Mouse (Mus musculus) lung, embryonic 16.5 days (tissue): ENCODE measurements around the gene Padi2. TPM values are rescaled to one million over a fixed set of nuclear protein-coding genes. Genes with fewer than 3 reads are reported as not detected.

Experiments
- ATAC-seq: fragments of 200-750 bp; cut with Nextera tagmentation; 2 replicates; pipeline ENCODE4 v1.8.0; 2017; ENCODE audit warnings: low read depth, mild to moderate bottlenecking, moderate library complexity
- H3K27ac ChIP-seq: fragments of 300-500 bp; sonication (generic); 2 replicates; pipeline ENCODE4 v1.5.1; 2014; ENCODE audit warnings: mild to moderate bottlenecking, control low read depth, low read length
- H3K27me3 ChIP-seq: fragments of 300-500 bp; sonication (generic); 2 replicates; pipeline ENCODE4 v1.6.1; 2014; ENCODE audit warnings: low read depth, low read length, mixed read lengths; ENCODE audit not compliant: control insufficient read depth, insufficient read depth
- H3K36me3 ChIP-seq: fragments of 300-500 bp; sonication (generic); 2 replicates; pipeline ENCODE4 v1.6.1; 2014; ENCODE audit warnings: low read length; ENCODE audit not compliant: control insufficient read depth, insufficient read depth
- H3K4me1 ChIP-seq: fragments of 300-500 bp; sonication (generic); replicated peaks from 2 replicates; pipeline ENCODE4 v1.6.1; 2014; ENCODE audit warnings: low read length, mixed read lengths; ENCODE audit not compliant: control insufficient read depth, insufficient read depth
- H3K4me2 ChIP-seq: fragments of 300-500 bp; sonication (generic); 2 replicates; pipeline ENCODE4 v1.6.1; 2014; ENCODE audit warnings: low read depth, low read length, control low read depth
- H3K4me3 ChIP-seq: fragments of 300-500 bp; sonication (generic); 2 replicates; pipeline ENCODE4 v1.5.1; 2014; ENCODE audit warnings: mild to moderate bottlenecking, low read length, control low read depth
- H3K9ac ChIP-seq: fragments of 300-500 bp; sonication (generic); 2 replicates; pipeline ENCODE4 v1.6.1; 2014; ENCODE audit warnings: low read length, control low read depth
- H3K9me3 ChIP-seq: fragments of 300-500 bp; sonication (generic); 2 replicates; pipeline ENCODE4 v1.6.1; 2016; ENCODE audit warnings: low read length; ENCODE audit not compliant: control insufficient read depth
- WGBS: fragments of 180-500 bp; shearing (Covaris S2); extraction: QIAGEN DNeasy Blood & Tissue Kit; methylation state at CpG from one replicate; pipeline ENCODE4 v1.1.7; 2014; 5-methylcytosine and 5-hydroxymethylcytosine counted together
- polyA plus RNA-seq: library from polyadenylated mRNA; unstranded; fragments of >200 nt; fragmentation: Nextera tagmentation; extraction: Ambion mirVana; gene quantifications from 2 replicates; pipeline ENCODE4 v1.2.1, GENCODE M21; 2015

Gene Padi2
- polyA plus RNA-seq, 1 experiment from 2014 or later: 2.1 TPM

DNA sequence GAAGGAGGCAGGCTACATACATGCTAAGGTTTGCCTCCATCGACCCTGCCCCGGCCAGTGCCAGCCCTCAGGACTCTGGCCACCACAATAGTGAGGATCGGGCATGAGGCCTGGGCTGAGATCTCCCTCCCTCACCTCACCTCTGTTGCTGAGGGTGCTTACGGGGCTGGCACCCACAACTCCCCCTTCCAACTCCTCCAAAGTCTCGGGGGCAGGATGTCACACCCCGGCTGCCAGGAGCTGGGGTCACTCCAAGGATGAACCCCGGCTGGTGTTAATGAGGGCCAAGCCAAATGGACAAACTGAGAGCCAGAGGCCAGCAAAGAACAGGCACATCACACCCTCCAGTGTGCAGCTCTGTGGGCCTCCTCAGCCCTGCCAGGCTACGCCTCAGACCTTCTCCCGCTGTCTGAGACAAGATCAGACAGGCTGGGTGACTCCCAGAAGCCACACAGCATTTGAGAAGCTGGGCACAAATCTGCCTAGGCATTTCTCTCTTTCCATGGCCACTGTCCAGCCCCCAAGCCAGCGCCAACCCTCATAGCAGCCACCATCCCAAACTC is 6.2 kb downstream of the Padi2 start:
- Histone ChIP-seq H3K36me3 (no peaks in the 10 kb centered on the region), H3K9ac (no peak overlapping the region), H3K27ac (no peak overlapping the region), H3K27me3 (peaks cover 5% of the 10 kb centered on the region), H3K9me3 (no peaks in the 10 kb centered on the region), H3K4me1 (no peaks in the 10 kb centered on the region), H3K4me2 (no peak overlapping the region), H3K4me3 (no peak overlapping the region)
- ATAC-seq: no peak
- WGBS: 76% methylated on average over 10 of the region's 10 CpGs

DNA sequence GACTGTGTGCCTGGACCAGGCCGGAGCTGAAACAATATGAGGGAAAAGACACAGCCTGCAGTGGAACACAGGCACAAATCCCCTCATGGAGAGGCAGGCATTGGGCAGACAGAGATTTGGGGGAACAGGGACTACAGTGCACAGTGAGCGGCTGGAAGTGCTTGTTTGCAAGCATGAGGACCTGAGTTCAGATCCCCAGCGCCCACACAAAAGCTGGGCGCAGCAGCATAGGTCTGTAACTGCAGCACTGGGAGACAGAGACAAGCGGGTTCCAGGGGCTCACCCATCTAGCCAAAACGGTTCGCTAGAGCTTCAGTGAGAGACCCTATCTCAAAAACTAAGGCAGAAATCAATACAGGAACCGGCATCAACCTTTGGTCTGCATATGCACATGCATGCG is 7.4 kb downstream of the Padi2 start:
- Histone ChIP-seq H3K27me3 (no peaks in the 10 kb centered on the region), H3K4me2 (no peak overlapping the region), H3K9ac (no peak overlapping the region), H3K27ac (no peak overlapping the region), H3K36me3 (no peaks in the 10 kb centered on the region), H3K4me3 (no peak overlapping the region), H3K4me1 (no peaks in the 10 kb centered on the region), H3K9me3 (no peaks in the 10 kb centered on the region)
- ATAC-seq: no peak
- 91% methylated on average over 9 of the region's 9 CpGs for WGBS

DNA sequence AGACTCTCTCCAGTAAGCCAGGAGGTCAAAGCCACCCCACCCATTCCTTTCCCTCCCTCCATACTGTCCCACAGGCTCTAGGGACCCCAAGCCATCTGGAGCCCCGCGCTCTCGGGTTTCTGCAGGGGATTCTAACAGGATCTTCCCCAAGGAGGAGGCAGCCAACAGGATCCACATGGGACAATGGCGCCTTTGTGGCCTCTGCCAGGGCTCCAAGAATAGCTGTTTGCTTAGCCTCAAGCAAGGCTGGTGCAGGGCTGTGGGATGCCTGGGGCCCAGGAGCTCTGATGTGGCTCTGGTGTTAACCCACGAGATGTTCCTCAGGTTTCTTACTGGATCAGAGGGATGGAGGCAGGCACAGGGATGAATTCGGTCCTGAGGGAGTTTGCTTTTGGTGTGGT is 8.6 kb downstream of the Padi2 start:
- H3K9ac ChIP-seq: no peak overlapping the region
- H3K4me2 ChIP-seq: no peak overlapping the region
- no peaks in the 10 kb centered on the region for H3K27me3 ChIP-seq
- 49% methylated on average over 6 of the region's 6 CpGs for WGBS
- H3K4me1 ChIP-seq: no peaks in the 10 kb centered on the region
- H3K4me3 ChIP-seq: no peak overlapping the region
- H3K9me3 ChIP-seq: no peaks in the 10 kb centered on the region
- no peak overlapping the region for H3K27ac ChIP-seq
- no peak for ATAC-seq
- H3K36me3 ChIP-seq: no peaks in the 10 kb centered on the region

DNA sequence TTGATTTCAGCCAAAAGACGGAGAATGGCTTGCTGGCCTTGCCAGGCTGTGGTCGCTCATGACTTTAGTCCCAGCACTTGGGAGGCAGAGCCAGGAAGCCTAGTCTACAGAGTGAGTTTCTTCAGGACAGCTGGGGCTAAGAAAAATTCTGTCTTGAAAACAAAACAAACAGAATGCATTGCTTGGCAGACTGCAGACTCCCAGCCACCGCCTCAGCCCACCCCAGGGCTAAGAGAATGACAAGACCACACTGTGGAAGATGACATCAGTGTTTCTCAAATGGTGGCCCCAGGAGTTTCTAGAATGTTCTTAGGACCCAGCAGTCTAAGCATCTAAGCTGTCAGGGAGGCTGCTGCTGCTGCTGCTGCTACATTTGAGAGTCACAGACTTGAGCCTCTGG is 9.1 kb downstream of the Padi2 start:
- Histone ChIP-seq H3K4me3 (no peak overlapping the region), H3K4me1 (no peaks in the 10 kb centered on the region), H3K9ac (no peak overlapping the region), H3K27ac (no peak overlapping the region), H3K36me3 (no peaks in the 10 kb centered on the region), H3K4me2 (no peak overlapping the region), H3K27me3 (no peaks in the 10 kb centered on the region), H3K9me3 (no peaks in the 10 kb centered on the region)
- 46% methylated on average over 3 of the region's 3 CpGs for WGBS
- no peak for ATAC-seq

DNA sequence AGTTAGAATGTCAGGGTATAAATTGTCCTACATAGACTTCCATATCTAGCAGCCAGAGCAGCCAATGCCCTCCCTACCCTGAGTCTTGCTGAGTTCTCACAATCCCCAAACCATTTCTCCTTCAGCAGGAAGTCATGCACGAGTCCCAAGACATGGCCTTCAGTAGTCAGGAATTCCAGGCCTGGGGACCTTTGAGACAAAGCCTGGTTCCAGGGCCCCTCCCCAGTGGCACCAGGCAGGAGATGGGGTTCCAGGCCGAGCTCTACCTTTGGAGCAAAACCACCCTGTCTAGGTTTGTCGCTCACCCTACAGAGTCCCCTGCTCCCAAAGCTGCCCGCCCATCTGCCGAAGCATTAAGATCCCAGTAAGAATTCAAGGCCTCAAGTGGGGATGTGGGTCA is 10.2 kb downstream of the Padi2 start:
- Histone ChIP-seq H3K27ac (no peak overlapping the region), H3K4me2 (no peak overlapping the region), H3K4me3 (no peak overlapping the region), H3K9me3 (no peaks in the 10 kb centered on the region), H3K4me1 (no peaks in the 10 kb centered on the region), H3K27me3 (no peaks in the 10 kb centered on the region), H3K36me3 (no peaks in the 10 kb centered on the region), H3K9ac (no peak overlapping the region)
- 86% methylated on average over 5 of the region's 5 CpGs for WGBS
- ATAC-seq: no peak

DNA sequence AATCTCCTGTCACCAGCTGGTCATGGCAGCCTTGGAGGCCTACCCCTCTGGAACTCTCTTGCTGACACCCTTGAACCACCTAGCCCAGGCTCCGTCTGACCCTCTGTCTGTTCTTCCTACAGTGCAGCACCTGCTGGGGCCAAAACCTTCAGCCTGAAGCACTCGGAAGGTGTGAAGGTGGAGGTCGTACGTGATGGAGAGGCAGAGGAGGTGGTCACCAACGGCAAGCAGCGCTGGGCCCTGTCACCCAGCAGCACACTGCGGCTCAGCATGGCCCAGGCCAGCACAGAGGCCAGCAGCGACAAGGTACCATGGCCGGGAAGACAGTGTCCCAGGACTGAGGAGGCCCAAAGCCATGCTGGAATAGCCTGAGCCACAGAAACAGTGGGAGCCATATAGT is 11.3 kb downstream of the Padi2 start:
- Histone ChIP-seq H3K4me3 (no peak overlapping the region), H3K9ac (no peak overlapping the region), H3K27me3 (no peaks in the 10 kb centered on the region), H3K9me3 (no peaks in the 10 kb centered on the region), H3K36me3 (no peaks in the 10 kb centered on the region), H3K4me1 (no peaks in the 10 kb centered on the region), H3K27ac (no peak overlapping the region), H3K4me2 (no peak overlapping the region)
- WGBS: 82% methylated on average over 9 of the region's 9 CpGs
- no peak for ATAC-seq

DNA sequence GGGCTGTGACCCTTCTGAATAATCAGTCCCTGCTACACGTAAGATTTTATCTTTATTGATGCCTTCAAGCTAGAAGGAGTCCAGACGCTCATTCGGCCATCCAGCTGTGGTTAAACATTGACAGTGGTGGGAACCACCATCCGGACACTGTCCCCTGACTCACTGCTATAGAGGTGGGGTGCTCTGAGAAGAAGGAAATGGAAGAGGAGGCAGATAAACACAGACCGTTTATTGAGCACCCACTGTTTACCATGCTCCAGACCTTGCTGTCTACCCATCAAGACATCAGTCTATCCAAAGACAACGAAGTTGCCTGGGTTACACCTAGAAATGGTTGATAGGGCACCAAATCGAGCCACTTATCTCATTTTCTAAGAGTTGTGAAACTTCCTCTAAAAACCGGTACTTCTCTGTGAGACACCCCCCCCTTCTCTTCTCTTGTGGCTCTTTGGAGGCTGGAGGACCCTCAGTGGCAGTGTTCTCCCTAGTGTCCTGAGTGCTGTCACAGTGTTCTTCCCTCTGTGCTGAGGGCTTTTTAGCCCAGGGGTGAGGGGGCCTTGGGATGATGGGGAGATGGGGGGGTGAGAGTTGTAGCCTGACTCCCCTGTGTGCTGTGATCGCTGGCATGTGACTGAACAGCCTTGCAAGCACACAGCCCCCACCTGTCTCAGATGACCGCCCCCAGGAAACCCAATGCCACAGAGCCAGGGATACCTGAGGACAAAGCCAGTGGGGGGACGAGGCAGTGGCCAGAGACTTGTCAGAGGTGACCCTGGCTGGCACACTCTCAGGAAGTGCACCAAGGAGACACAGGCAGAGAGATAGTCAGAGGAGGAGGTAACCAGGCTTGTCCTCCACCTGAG is 14.1 kb downstream of the Padi2 start:
- H3K27ac ChIP-seq: no peak overlapping the region
- WGBS: 35% methylated on average over 11 of the region's 11 CpGs
- no peaks in the 10 kb centered on the region for H3K4me1 ChIP-seq
- no peak for ATAC-seq
- H3K4me2 ChIP-seq: no peak overlapping the region
- H3K36me3 ChIP-seq: no peaks in the 10 kb centered on the region
- no peak overlapping the region for H3K4me3 ChIP-seq
- H3K27me3 ChIP-seq: no peaks in the 10 kb centered on the region
- H3K9me3 ChIP-seq: no peaks in the 10 kb centered on the region
- no peak overlapping the region for H3K9ac ChIP-seq

DNA sequence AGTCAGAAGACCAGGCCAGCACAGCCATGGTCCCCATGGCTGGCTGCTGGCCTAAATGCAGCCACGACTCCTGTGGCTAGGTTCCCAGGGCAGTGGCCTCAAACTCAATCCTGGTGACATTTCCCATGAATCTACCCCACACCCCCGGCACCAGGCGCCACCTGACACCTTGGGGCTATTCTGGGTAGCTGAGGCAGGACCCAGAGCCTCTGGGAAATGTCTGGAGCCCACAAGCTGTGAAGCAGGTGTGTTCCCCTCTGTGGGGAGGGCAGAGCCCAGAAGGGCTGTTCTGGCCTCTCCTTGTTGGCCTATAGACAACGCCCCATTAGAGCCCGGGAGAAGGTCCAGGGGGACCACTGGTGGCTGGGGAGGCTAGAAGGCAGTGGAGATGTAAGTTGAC is 16.4 kb downstream of the Padi2 start:
- 75% methylated on average over 5 of the region's 5 CpGs for WGBS
- H3K4me1 ChIP-seq: no peaks in the 10 kb centered on the region

DNA sequence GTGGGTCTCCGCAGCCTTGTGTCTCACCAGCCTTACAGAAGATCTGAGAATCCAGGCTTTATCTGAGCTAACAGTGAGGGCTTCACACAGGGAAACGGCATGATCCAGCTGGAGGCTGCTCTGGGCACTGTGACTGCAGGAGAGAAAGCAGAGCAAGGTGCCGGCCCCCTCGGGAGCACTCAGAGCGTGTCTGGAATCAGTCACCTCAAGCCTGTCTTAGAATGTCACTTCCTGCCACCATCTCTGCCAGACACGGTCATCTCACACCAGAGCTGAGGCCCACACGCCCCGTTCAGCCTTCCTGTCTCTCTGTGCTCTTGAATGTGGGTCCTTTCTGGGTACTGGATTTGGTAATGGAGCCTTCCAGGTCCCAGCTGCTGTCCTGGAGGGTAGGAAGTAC is 19.5 kb downstream of the Padi2 start:
- no peak overlapping the region for H3K27ac ChIP-seq
- ATAC-seq: no peak
- no peaks in the 10 kb centered on the region for H3K9me3 ChIP-seq
- H3K9ac ChIP-seq: no peak overlapping the region
- no peaks in the 10 kb centered on the region for H3K27me3 ChIP-seq
- no peaks in the 10 kb centered on the region for H3K4me1 ChIP-seq
- H3K4me2 ChIP-seq: no peak overlapping the region
- WGBS: 47% methylated on average over 8 of the region's 8 CpGs
- H3K4me3 ChIP-seq: no peak overlapping the region
- no peaks in the 10 kb centered on the region for H3K36me3 ChIP-seq

More for the DNA sequence above, 16.4 kb downstream of the Padi2 start:
- no peak overlapping the region for H3K4me2 ChIP-seq
- no peak for ATAC-seq
- H3K4me3 ChIP-seq: no peak overlapping the region
- no peak overlapping the region for H3K9ac ChIP-seq
- H3K27ac ChIP-seq: no peak overlapping the region
- no peaks in the 10 kb centered on the region for H3K36me3 ChIP-seq
- no peaks in the 10 kb centered on the region for H3K9me3 ChIP-seq
- H3K27me3 ChIP-seq: no peaks in the 10 kb centered on the region
